Mouse (Mus musculus) megakaryocyte, embryonic 14.5 days (primary cell): ENCODE data around the gene Olfr469.
"Not testable (repeated sequence)": the region's sequence is repeated elsewhere in the genome, so short reads cannot be mapped to it uniquely, and the experiment has no call there.

Experiments used
- FLI1 ChIP-seq: IDR thresholded peaks from 2 replicates; pipeline ENCODE4 v1.6.1; 2012; ENCODE audit warnings: low read length, inconsistent platforms, mixed read lengths
- GATA1 ChIP-seq: IDR thresholded peaks from 3 replicates; pipeline ENCODE4 v1.6.1; 2012; ENCODE audit warnings: mixed read lengths, low read length, inconsistent platforms, borderline replicate concordance

GRCm38 (mm10) chr7:107825441-107825840, at the start of gene Olfr469:
- not testable (repeated sequence) for TF ChIP-seq GATA1, FLI1
